Mouse (Mus musculus) spleen, adult 2 months (tissue): ENCODE results near the gene Tmem234. TPM values are rescaled to one million over a fixed set of nuclear protein-coding genes. Genes with fewer than 3 reads are reported as not detected.

ENCODE experiments used
- DNase-seq, 2 experiments: peaks; one replicate each; pipeline versions ENCODE4 v3.0.0 to v3.0.0-alpha.2; 2012 to 2021; ENCODE audit warnings: low spot score in 2 of 2, low read depth in 1 of 2
- H3K27ac ChIP-seq: fragments of 200-500 bp; 2 replicates; pipeline ENCODE4 v1.5.1; 2012; ENCODE audit warnings: low read length, inconsistent platforms; ENCODE audit not compliant: insufficient read depth
- H3K27me3 ChIP-seq: fragments of 200-500 bp; 2 replicates; pipeline ENCODE4 v1.6.1; 2012; ENCODE audit warnings: mild to moderate bottlenecking, moderate library complexity, low read length, inconsistent platforms; ENCODE audit not compliant: control insufficient read depth, insufficient read depth
- H3K36me3 ChIP-seq: fragments of 200-500 bp; 2 replicates; pipeline ENCODE4 v1.6.1; 2012; ENCODE audit warnings: mild to moderate bottlenecking, low read length, inconsistent platforms; ENCODE audit not compliant: control insufficient read depth, insufficient read depth
- H3K4me1 ChIP-seq: fragments of 200-500 bp; 2 replicates; pipeline ENCODE4 v1.6.1; 2011; ENCODE audit warnings: inconsistent platforms; ENCODE audit not compliant: control insufficient read depth, insufficient read depth, insufficient read length
- H3K4me3 ChIP-seq: fragments of 200-500 bp; 2 replicates; pipeline ENCODE4 v1.5.1; 2011; ENCODE audit warnings: mild to moderate bottlenecking, inconsistent platforms; ENCODE audit not compliant: insufficient read depth, insufficient read length; ENCODE audit errors: extremely low read depth
- CTCF ChIP-seq: fragments of 200-500 bp; IDR thresholded peaks from 2 replicates; pipeline ENCODE4 v1.5.1; 2011; ENCODE audit warnings: mild to moderate bottlenecking, inconsistent platforms; ENCODE audit not compliant: insufficient read depth, insufficient read length, insufficient replicate concordance; ENCODE audit errors: extremely low read depth
- POLR2A ChIP-seq: fragments of 200-500 bp; IDR thresholded peaks from 2 replicates; pipeline ENCODE4 v1.6.1; 2011; ENCODE audit warnings: low read depth, low read length, inconsistent platforms
- WGBS: fragments of 180-500 bp; shearing (Covaris S2); methylation state at CpG from one replicate; pipeline ENCODE4 v1.1.7; 2018; 5-methylcytosine and 5-hydroxymethylcytosine counted together
- polyA plus RNA-seq: library from polyadenylated mRNA; depleted of rRNA; stranded (reverse); fragments of >200 nt; gene quantifications from 2 replicates; pipeline ENCODE4 v1.2.3, GENCODE M21; 2012

The Tmem234 gene
- polyA plus RNA-seq, 1 experiment = 119 TPM

DNA sequence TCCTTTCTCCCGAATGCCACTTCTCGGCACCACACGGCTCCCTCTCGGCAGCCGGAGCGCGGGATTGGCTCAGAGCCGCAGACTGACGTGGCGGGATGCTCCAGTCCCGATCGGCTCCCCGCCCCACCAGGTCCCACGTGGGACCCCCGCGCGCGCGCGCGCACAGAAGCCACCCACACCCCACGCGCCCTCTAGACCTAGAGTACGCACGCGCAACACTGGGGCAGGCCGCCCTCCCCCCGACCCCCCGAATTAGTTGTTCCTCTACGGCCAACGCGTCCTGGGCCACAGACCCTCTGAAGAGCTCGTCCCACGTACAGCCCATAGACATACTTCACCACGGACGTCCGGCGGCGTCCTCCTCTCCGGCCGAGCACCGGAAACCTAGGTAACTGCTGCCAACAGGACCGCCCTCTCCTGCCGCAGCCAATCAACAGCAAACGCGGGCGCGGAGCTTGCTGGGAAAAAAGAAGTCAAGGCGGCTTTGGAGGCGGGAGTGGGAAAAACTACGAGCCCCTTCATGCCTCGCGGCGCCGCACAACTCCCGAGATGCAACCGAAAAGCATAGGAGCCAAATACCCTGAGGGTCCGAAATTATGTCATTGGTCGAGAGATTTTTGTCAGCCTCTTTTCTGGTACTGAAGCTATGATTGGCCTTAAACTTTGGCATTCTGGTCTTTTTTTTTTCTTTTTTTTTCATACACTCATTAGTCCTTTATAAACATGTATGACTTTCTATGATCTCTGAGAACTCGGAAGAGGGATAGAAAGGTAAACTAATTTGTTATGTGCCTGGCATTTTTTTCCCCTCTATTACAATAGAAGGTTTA is 40.4 kb downstream of the Tmem234 start, which contains the start of gene Txlna:
Gene Txlna, minus strand, starts transcription at position 428 of the 830 bp plus-strand sequence.
- DNase-seq = peak; percentile 88 to 96

DNA sequence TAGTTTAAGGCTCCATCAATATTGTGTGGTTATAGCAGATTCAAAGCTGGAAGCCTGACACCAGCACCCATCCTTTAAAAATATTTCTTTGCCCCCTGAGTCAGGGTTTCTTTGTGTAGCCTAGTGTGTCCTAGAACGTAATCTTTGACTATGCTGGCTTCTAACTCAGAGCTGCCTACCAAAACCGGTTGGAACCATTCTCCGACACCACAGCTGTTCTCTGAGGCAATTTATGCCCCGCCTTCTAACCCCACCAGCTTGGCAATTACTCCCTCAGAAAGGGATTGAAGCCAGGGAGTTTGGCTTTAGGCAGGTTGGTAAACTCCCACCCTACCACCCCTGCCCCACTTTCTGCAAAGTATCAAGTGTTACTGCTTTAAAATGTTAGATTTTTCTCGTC is 41.3 kb downstream of the Tmem234 start:
- no peak overlapping the region for H3K27ac ChIP-seq

More for the DNA sequence above, 40.4 kb downstream of the Tmem234 start, which contains the start of gene Txlna:
- Histone ChIP-seq H3K27me3 (no peaks in the 10 kb centered on the region), H3K27ac (peak within 1 kb of the TSS; percentile 90), H3K4me1 (peaks cover 4% of the 10 kb centered on the region; the same call in 1 of the 2 replicates), H3K4me3 (peak within 1 kb of the TSS; percentile 79), H3K36me3 (peaks cover 17% of the 10 kb centered on the region)
- TF ChIP-seq CTCF (no peak), POLR2A (peak; percentile 80)
- WGBS = under 1% methylated on average over 60 of the region's 60 CpGs

DNA sequence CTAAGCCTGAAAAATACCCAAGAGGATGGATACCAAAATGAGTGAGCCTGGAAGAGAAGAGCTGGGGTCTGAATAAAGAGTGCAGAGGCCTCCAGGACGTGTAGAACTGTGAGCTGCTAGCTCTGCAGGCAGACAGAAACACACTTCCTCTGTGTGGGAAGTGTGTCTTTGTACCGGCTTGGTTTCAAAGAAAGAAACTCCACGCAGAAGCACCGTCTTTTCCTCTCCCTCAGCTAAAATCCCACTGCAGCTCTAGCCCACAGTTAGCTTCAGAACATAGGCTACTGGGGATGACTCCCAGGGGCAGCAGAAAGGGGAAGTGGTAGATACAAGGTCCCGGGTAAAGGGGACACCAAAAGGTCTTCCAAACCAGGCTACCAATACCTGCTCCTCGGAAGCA is 44.7 kb downstream of the Tmem234 start:
- no peaks in the 10 kb centered on the region for H3K27me3 ChIP-seq
- no peak overlapping the region for H3K27ac ChIP-seq
- DNase-seq = no peak
- TF ChIP-seq POLR2A (no peak), CTCF (no peak)
- WGBS = 31% methylated on average over 6 of the region's 6 CpGs
- H3K4me1 ChIP-seq = no peaks in the 10 kb centered on the region
- no peak overlapping the region for H3K4me3 ChIP-seq
- peaks cover 18% of the 10 kb centered on the region for H3K36me3 ChIP-seq

More for the DNA sequence above, 41.3 kb downstream of the Tmem234 start:
- H3K4me1 ChIP-seq = peaks cover 4% of the 10 kb centered on the region; the same call in 1 of the 2 replicates
- H3K36me3 ChIP-seq = peaks cover 13% of the 10 kb centered on the region
- DNase-seq = no peak
- no peak for TF ChIP-seq POLR2A
- TF ChIP-seq CTCF = no peak
- no peak overlapping the region for H3K4me3 ChIP-seq
- WGBS = 77% methylated on average over 5 of the region's 5 CpGs
- no peaks in the 10 kb centered on the region for H3K27me3 ChIP-seq

DNA sequence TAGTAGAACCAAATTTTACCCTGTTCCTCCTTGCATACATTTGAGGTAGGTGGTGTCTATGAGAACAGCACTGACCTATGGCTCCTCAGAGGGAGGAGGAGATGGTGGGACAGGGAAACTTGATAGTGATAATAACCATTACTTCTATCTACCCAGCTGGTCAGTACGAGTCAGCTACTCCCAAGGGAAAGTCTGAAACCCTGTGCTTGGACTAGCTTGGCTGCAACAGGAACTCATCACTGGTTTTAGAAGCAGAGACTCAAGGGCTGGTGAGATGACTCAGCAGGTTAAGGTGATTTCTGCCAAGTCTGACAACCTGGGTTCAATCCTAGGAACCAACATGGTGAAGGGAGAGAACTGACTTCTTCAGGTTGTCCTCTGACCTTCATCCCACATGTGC is 48.2 kb downstream of the Tmem234 start:
- no peak overlapping the region for H3K4me3 ChIP-seq
- H3K27me3 ChIP-seq = no peaks in the 10 kb centered on the region
- no peak overlapping the region for H3K27ac ChIP-seq
- TF ChIP-seq CTCF (no peak), POLR2A (no peak)
- no peaks in the 10 kb centered on the region for H3K4me1 ChIP-seq
- 86% methylated on average over 1 of the region's 1 CpGs for WGBS
- no peak for DNase-seq
- peaks cover 34% of the 10 kb centered on the region for H3K36me3 ChIP-seq

DNA sequence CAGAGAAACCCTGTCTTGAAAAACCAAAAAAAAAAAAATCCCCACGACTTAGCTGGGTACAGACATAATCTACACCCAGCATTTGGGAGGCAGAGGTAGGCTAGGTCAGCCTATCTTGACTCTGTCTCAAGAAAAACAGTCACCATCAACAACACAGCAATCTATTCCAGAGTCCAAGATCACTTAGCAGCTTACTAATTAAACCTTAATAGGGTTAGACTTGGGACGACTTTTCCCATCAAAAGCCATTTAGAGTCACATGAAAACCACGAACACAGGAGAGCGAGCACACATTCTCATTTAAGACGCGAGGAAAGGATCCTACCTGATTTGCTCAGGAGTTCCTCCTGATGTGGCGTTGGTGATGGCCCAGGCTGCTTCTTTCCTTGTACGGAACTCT is 49.9 kb downstream of the Tmem234 start:
- Histone ChIP-seq H3K4me3 (no peak overlapping the region), H3K27ac (no peak overlapping the region), H3K36me3 (peaks cover 50% of the 10 kb centered on the region), H3K27me3 (no peaks in the 10 kb centered on the region), H3K4me1 (no peaks in the 10 kb centered on the region)
- 92% methylated on average over 8 of the region's 8 CpGs for WGBS
- no peak for DNase-seq
- TF ChIP-seq POLR2A (no peak), CTCF (no peak)

DNA sequence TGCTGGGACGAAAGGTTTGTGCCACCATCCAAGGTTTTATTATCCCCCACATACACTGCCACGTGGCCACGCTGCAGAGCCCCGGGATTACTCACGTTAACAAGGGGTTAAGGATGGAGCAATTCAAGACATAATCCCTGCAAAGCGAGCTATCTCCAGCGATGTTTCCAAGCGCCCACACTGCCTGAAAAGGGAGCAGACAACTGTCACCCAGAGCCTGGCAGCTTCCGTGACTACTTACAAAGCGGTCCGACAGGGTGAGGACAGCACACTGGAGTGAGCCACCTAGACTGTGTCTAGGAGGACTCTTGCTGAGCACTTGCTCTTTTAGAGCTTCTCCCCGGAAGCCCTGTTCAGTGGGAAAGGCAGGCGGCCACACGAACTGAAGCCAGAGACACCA is 54.3 kb downstream of the Tmem234 start:
- TF ChIP-seq CTCF (no peak), POLR2A (no peak)
- Histone ChIP-seq H3K4me3 (no peak overlapping the region), H3K4me1 (no peaks in the 10 kb centered on the region), H3K27ac (no peak overlapping the region), H3K27me3 (no peaks in the 10 kb centered on the region), H3K36me3 (peaks cover 62% of the 10 kb centered on the region)
- 96% methylated on average over 14 of the region's 14 CpGs for WGBS
- no peak for DNase-seq

DNA sequence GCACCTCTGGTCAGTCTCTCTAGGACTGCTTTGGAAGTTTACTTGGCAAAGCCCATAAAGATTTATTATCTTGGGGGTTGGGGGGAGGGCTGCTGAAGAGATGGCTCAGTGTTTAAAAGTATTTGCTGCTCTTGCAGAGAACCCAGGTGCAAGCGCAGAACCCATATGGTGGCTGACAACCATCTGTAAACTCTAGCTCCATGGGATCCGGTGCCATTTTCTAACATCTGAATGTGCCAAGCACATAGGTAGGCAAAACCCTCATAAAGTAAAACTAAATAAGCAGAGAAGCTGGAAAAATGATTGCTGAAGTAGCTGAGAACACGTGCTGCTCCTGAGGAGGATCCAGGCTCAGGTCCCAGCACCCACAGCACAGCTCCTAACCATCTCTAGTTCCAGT is 61.1 kb downstream of the Tmem234 start:
- no peak overlapping the region for H3K27ac ChIP-seq
- H3K4me1 ChIP-seq = no peaks in the 10 kb centered on the region
- no peak for TF ChIP-seq CTCF
- no peak for TF ChIP-seq POLR2A
- no peaks in the 10 kb centered on the region for H3K27me3 ChIP-seq
- H3K36me3 ChIP-seq = peaks cover 26% of the 10 kb centered on the region
- no peak for DNase-seq
- no peak overlapping the region for H3K4me3 ChIP-seq
- 94% methylated on average over 3 of the region's 3 CpGs for WGBS
